In the genomic region with DNA sequence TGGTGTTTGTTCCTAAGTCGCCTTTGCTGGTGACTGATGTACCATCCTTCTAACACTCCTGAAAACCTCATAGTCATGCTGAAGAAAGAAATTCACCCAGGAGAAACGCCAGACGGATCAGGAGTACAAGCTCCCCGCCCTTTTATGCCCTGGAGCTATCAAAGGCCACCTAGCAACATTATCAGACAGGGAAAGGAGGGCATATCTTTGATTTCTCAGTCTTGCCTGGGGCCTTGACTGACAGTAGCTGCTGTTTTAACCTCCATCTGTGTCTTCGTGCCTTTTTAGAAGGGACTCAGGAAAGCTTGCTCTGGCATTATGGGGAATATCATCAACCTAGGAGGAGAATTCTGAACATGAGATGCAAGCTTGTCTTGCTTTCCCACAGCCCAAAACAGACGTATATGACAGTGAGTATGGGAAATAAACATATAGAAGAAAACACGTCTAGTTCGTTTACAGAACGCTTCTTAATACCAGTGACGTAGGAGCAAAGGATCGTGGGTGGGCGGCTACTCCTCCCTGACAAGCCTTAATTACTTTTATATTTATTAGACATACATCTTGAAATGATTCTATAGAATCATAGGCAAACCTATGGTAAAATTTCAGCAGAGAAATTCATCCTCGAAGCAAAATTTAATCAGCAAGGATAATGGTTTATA, we compare ENCODE assay signal across 10 mouse cellular contexts. TPM values are rescaled to one million over a fixed set of nuclear protein-coding genes. Genes with fewer than 3 reads are reported as not detected.
DNase-seq lines count a peak whose midpoint lies in the region; ATAC-seq and TF ChIP-seq lines count a peak whose summit lies in the region.
"Had no signal": no experiment of that assay in that cellular context is flagged by ENCODE, and none has a peak within 500 bp of the region (broad histone marks: within the 10 kb centered on the region; RNA-seq: fewer than 3 reads in every experiment).

No protein-coding gene starts in this region.

- H3K36me3 ChIP-seq in forebrain, embryonic 10.5 days (replicated peaks): no peaks in the 10 kb centered on the region
- H3K36me3 ChIP-seq in forebrain, embryonic 16.5 days (ENCODE audit: control insufficient read depth, insufficient read depth): no peaks in the 10 kb centered on the region
- H3K36me3 ChIP-seq in hindbrain, embryonic 14.5 days (replicated peaks; ENCODE audit: control insufficient read depth, insufficient read depth): no peaks in the 10 kb centered on the region
- H3K36me3 ChIP-seq in midbrain, embryonic 12.5 days: no peaks in the 10 kb centered on the region
- H3K36me3 ChIP-seq: embryonic facial prominence, embryonic 15.5 days had no signal

- 49% methylated on average over 13 of the region's 13 CpGs for WGBS in forebrain, embryonic 10.5 days
- WGBS in forebrain, embryonic 16.5 days: 23% methylated on average over 13 of the region's 13 CpGs
- 34% methylated on average over 13 of the region's 13 CpGs for WGBS in hindbrain, embryonic 14.5 days
- WGBS in midbrain, embryonic 12.5 days: 43% methylated on average over 13 of the region's 13 CpGs

- ATAC-seq in forebrain, embryonic 16.5 days: no peak
- no peak for ATAC-seq in hindbrain, embryonic 14.5 days (ENCODE audit: low FRiP score)
- no peak for ATAC-seq in midbrain, embryonic 12.5 days (ENCODE audit: low FRiP score, low read depth)

- H3K9ac ChIP-seq in forebrain, embryonic 16.5 days (replicated peaks; ENCODE audit: low read depth, low read length): no peak overlapping the region
- H3K9ac ChIP-seq in hindbrain, embryonic 14.5 days: no peak overlapping the region
- H3K9ac ChIP-seq in midbrain, embryonic 12.5 days (replicated peaks): no peak overlapping the region
- H3K9ac ChIP-seq: embryonic facial prominence, embryonic 15.5 days had no signal

- H3K9me3 ChIP-seq in forebrain, embryonic 10.5 days: no peaks in the 10 kb centered on the region
- H3K9me3 ChIP-seq in forebrain, embryonic 16.5 days (ENCODE audit: control insufficient read depth, low read length): no peaks in the 10 kb centered on the region
- no peaks in the 10 kb centered on the region for H3K9me3 ChIP-seq in hindbrain, embryonic 14.5 days (ENCODE audit: control insufficient read depth, low read length)
- H3K9me3 ChIP-seq in midbrain, embryonic 12.5 days: no peaks in the 10 kb centered on the region
- H3K9me3 ChIP-seq: embryonic facial prominence, embryonic 15.5 days; megakaryocyte, embryonic 14.5 days had no signal

- no peak for DNase-seq in forebrain, embryonic 10.5 days (ENCODE audit: extremely low spot score, low spot score)
- peak; percentile 63 for DNase-seq in brain, embryonic 14.5 days (ENCODE audit: low read depth)
- peak; percentile 30 for DNase-seq in hindbrain, embryonic 14.5 days (ENCODE audit: low spot score)
- DNase-seq in ovary, adult 18-20 months (ENCODE audit: low spot score): no peak
- no peak for DNase-seq in layer of hippocampus, adult 11-12 months (ENCODE audit: low spot score)
- DNase-seq in heart, adult 8-10 months (ENCODE audit: low spot score): no peak

- H3K27ac ChIP-seq in forebrain, embryonic 10.5 days: peak overlapping the region; percentile 93
- no peak overlapping the region for H3K27ac ChIP-seq in forebrain, embryonic 16.5 days (ENCODE audit: low read length)
- peak overlapping the region; percentile 78 for H3K27ac ChIP-seq in hindbrain, embryonic 14.5 days
- H3K27ac ChIP-seq in midbrain, embryonic 12.5 days (replicated peaks): peak overlapping the region; percentile 96

- H3K4me2 ChIP-seq in forebrain, embryonic 16.5 days (ENCODE audit: low read length): no peak overlapping the region
- H3K4me2 ChIP-seq in hindbrain, embryonic 14.5 days (replicated peaks): peak overlapping the region; percentile 56
- no peak overlapping the region for H3K4me2 ChIP-seq in midbrain, embryonic 12.5 days (replicated peaks)

- no peak for TF ChIP-seq POLR2A in brain, embryonic 14.5 days (IDR thresholded peaks at IDR 0.05; ENCODE audit: borderline replicate concordance, extremely low read depth, insufficient read depth, insufficient read length, poor library complexity, severe bottlenecking)

- no peak overlapping the region for H3K4me3 ChIP-seq in forebrain, embryonic 10.5 days
- no peak overlapping the region for H3K4me3 ChIP-seq in forebrain, embryonic 16.5 days (replicated peaks; ENCODE audit: low read length)
- H3K4me3 ChIP-seq in hindbrain, embryonic 14.5 days (replicated peaks; ENCODE audit: low read length): no peak overlapping the region
- H3K4me3 ChIP-seq in midbrain, embryonic 12.5 days: no peak overlapping the region
- H3K4me3 ChIP-seq: megakaryocyte, embryonic 14.5 days had no signal

- no peak for TF ChIP-seq CTCF in brain, embryonic 14.5 days (IDR thresholded peaks at IDR 0.05; ENCODE audit: borderline replicate concordance, extremely low read depth, insufficient read depth, insufficient read length)

- H3K4me1 ChIP-seq in forebrain, embryonic 10.5 days: peaks cover 71% of the 10 kb centered on the region
- peaks cover 44% of the 10 kb centered on the region for H3K4me1 ChIP-seq in forebrain, embryonic 16.5 days (replicated peaks; ENCODE audit: control insufficient read depth, insufficient read depth, low read length)
- H3K4me1 ChIP-seq in hindbrain, embryonic 14.5 days (replicated peaks; ENCODE audit: control insufficient read depth, insufficient read depth, low read length): peaks cover 44% of the 10 kb centered on the region
- peaks cover 52% of the 10 kb centered on the region for H3K4me1 ChIP-seq in midbrain, embryonic 12.5 days

- H3K27me3 ChIP-seq in forebrain, embryonic 10.5 days (ENCODE audit: poor library complexity, severe bottlenecking): no peaks in the 10 kb centered on the region
- no peaks in the 10 kb centered on the region for H3K27me3 ChIP-seq in forebrain, embryonic 16.5 days (replicated peaks; ENCODE audit: control insufficient read depth, insufficient read depth, low read length)
- no peaks in the 10 kb centered on the region for H3K27me3 ChIP-seq in hindbrain, embryonic 14.5 days (ENCODE audit: control insufficient read depth, insufficient read depth, low read length)
- 0 out of 2 replicates have a peak, but pooled peaks cover 3% of the 10 kb centered on the region for H3K27me3 ChIP-seq in midbrain, embryonic 12.5 days
- H3K27me3 ChIP-seq: embryonic facial prominence, embryonic 15.5 days had no signal

RNA-seq across cellular contexts. Expression of a gene that starts 1.1 kb away (rescaled TPM):
- 23.0 and 25.3 TPM in 2 replicates for polyA plus RNA-seq in forebrain, embryonic 10.5 days (2016; fragmentation: Nextera tagmentation; extraction: Ambion mirVana)
- polyA plus RNA-seq in forebrain, embryonic 16.5 days (2015; fragmentation: Nextera tagmentation; extraction: Ambion mirVana): 10.8 and 16.4 TPM in 2 replicates
- polyA plus RNA-seq in brain, embryonic 14.5 days (2012; rRNA removed): 19.1 and 20.4 TPM in 2 replicates
- polyA plus RNA-seq in hindbrain, embryonic 14.5 days (2014; fragmentation: Nextera tagmentation; extraction: Ambion mirVana): 17.1 and 18.7 TPM in 2 replicates
- polyA plus RNA-seq in midbrain, embryonic 12.5 days (2016; fragmentation: Nextera tagmentation; extraction: Ambion mirVana): 15.3 and 21.5 TPM in 2 replicates
- total RNA-seq in heart, adult 8-10 months (2022): 1 to 10 TPM; 4.6 to 7.3 (median 5.6) TPM

Comparison
In these comparisons a context has a peak if more than half of its experiments do, and no peak if none do; other contexts are left out.
1. DNase-seq: peak in brain, embryonic 14.5 days (single experiment) and hindbrain, embryonic 14.5 days (single experiment); none in forebrain, embryonic 10.5 days (single experiment), ovary, adult 18-20 months (single experiment), layer of hippocampus, adult 11-12 months (single experiment) and heart, adult 8-10 months (single experiment).